Mouse (Mus musculus): Measurements from ENCODE around the gene Fignl1.

Gene Fignl1

GRCm38 (mm10) chr11:11808820-11809403, at the start of gene Fignl1:
TSS of gene Fignl1 (minus strand) at chr11:11808962.
- peak; percentile 71 for DNase-seq (ENCODE audit: low read depth, low spot score)

- DNase-seq (ENCODE audit: low read depth, low spot score): no peak
Measured at GRCm38 (mm10) chr11:11856959-11857358, 48.2 kb upstream of the Fignl1 start.

GRCm38 (mm10) chr11:11855685-11856131, 46.9 kb upstream of the Fignl1 start:
- no peak for DNase-seq (ENCODE audit: low read depth, low spot score)

- no peak for DNase-seq (ENCODE audit: low read depth, low spot score)
Measured at GRCm38 (mm10) chr11:11855061-11855672, 46.4 kb upstream of the Fignl1 start.

- DNase-seq (ENCODE audit: low read depth, low spot score): no peak
Measured at GRCm38 (mm10) chr11:11853731-11854461, 45.1 kb upstream of the Fignl1 start.

- DNase-seq (ENCODE audit: low read depth, low spot score): no peak
Measured at GRCm38 (mm10) chr11:11851957-11852505, 43.3 kb upstream of the Fignl1 start.

- no peak for DNase-seq (ENCODE audit: low read depth, low spot score)
Measured at GRCm38 (mm10) chr11:11850476-11851267, 41.9 kb upstream of the Fignl1 start.

GRCm38 (mm10) chr11:11849513-11850311, 41.0 kb upstream of the Fignl1 start:
- DNase-seq (ENCODE audit: low read depth, low spot score): no peak

- no peak for DNase-seq (ENCODE audit: low read depth, low spot score)
Measured at GRCm38 (mm10) chr11:11848467-11848866, 39.7 kb upstream of the Fignl1 start.

GRCm38 (mm10) chr11:11845044-11845443, 36.3 kb upstream of the Fignl1 start:
- no peak for DNase-seq (ENCODE audit: low read depth, low spot score)

GRCm38 (mm10) chr11:11844367-11844971, 35.7 kb upstream of the Fignl1 start:
- DNase-seq (ENCODE audit: low read depth, low spot score): no peak

GRCm38 (mm10) chr11:11841590-11841989, 32.8 kb upstream of the Fignl1 start:
- DNase-seq (ENCODE audit: low read depth, low spot score): no peak

GRCm38 (mm10) chr11:11840746-11841145, 32.0 kb upstream of the Fignl1 start:
- no peak for DNase-seq (ENCODE audit: low read depth, low spot score)

GRCm38 (mm10) chr11:11839874-11840273, 31.1 kb upstream of the Fignl1 start:
- no peak for DNase-seq (ENCODE audit: low read depth, low spot score)

- no peak for DNase-seq (ENCODE audit: low read depth, low spot score)
Measured at GRCm38 (mm10) chr11:11837384-11837783, 28.6 kb upstream of the Fignl1 start.

GRCm38 (mm10) chr11:11836713-11837370, 28.1 kb upstream of the Fignl1 start:
- DNase-seq (ENCODE audit: low read depth, low spot score): no peak

GRCm38 (mm10) chr11:11836262-11836661, 27.5 kb upstream of the Fignl1 start:
- no peak for DNase-seq (ENCODE audit: low read depth, low spot score)

GRCm38 (mm10) chr11:11835791-11836190, 27.0 kb upstream of the Fignl1 start:
- DNase-seq (ENCODE audit: low read depth, low spot score): no peak

- DNase-seq (ENCODE audit: low read depth, low spot score): no peak
Measured at GRCm38 (mm10) chr11:11835361-11835760, 26.6 kb upstream of the Fignl1 start.

GRCm38 (mm10) chr11:11833100-11833499, 24.3 kb upstream of the Fignl1 start:
- no peak for DNase-seq (ENCODE audit: low read depth, low spot score)

All from telencephalon, adult 2 months (tissue).